Mouse (Mus musculus) liver, embryonic 11.5 days (tissue): ENCODE data around the gene Fndc1. TPM values are rescaled to one million over a fixed set of nuclear protein-coding genes. Genes with fewer than 3 reads are reported as not detected.

Experiments used
- ATAC-seq: fragments of 200-750 bp; cut with Nextera tagmentation; replicated peaks from 2 replicates; pipeline ENCODE4 v1.8.0; 2017; ENCODE audit warnings: moderate number of reproducible peaks, mild to moderate bottlenecking, moderate TSS enrichment, moderate library complexity; ENCODE audit not compliant: low FRiP score
- DNase-seq: peaks from one replicate; pipeline ENCODE4 v3.0.0-alpha.2; 2017; ENCODE audit warnings: low spot score
- H3K27ac ChIP-seq: fragments of 300-500 bp; sonication (generic); 2 replicates; pipeline ENCODE4 v1.5.1; 2014; ENCODE audit warnings: mild to moderate bottlenecking, low read depth, low read length, control low read depth
- H3K27me3 ChIP-seq: fragments of 300-500 bp; sonication (generic); replicated peaks from 2 replicates; pipeline ENCODE4 v1.6.1; 2014; ENCODE audit warnings: low read length, mixed read lengths; ENCODE audit not compliant: control insufficient read depth, insufficient read depth
- H3K36me3 ChIP-seq: fragments of 300-500 bp; sonication (generic); 2 replicates; pipeline ENCODE4 v1.6.1; 2014; ENCODE audit warnings: mild to moderate bottlenecking, low read length, moderate library complexity, mixed read lengths; ENCODE audit not compliant: control insufficient read depth, insufficient read depth
- H3K4me1 ChIP-seq: fragments of 300-500 bp; sonication (generic); replicated peaks from 2 replicates; pipeline ENCODE4 v1.6.1; 2014; ENCODE audit warnings: low read length, mixed read lengths; ENCODE audit not compliant: control insufficient read depth, insufficient read depth
- H3K4me2 ChIP-seq: fragments of 300-500 bp; sonication (generic); 2 replicates; pipeline ENCODE4 v1.6.1; 2014; ENCODE audit warnings: mild to moderate bottlenecking, control low read depth, moderate library complexity
- H3K4me3 ChIP-seq: fragments of 300-500 bp; sonication (generic); 2 replicates; pipeline ENCODE4 v1.5.1; 2014; ENCODE audit warnings: low read depth, low read length, control low read depth
- H3K9ac ChIP-seq: fragments of 300-500 bp; sonication (generic); 2 replicates; pipeline ENCODE4 v1.6.1; 2014; ENCODE audit warnings: low read depth, low read length, control low read depth
- H3K9me3 ChIP-seq: fragments of 300-500 bp; sonication (generic); 2 replicates; pipeline ENCODE4 v1.6.1; 2016; ENCODE audit warnings: low read length, inconsistent platforms, mixed read lengths; ENCODE audit not compliant: control insufficient read depth
- WGBS: fragments of 180-500 bp; shearing (Covaris S2); extraction: QIAGEN DNeasy Blood & Tissue Kit; methylation state at CpG from one replicate; pipeline ENCODE4 v1.1.7; 2014; 5-methylcytosine and 5-hydroxymethylcytosine counted together
- polyA plus RNA-seq: library from polyadenylated mRNA; unstranded; fragments of >200 nt; fragmentation: Nextera tagmentation; extraction: Ambion mirVana; gene quantifications from 2 replicates; pipeline ENCODE4 v1.2.1, GENCODE M21; 2014

Gene Fndc1
- polyA plus RNA-seq, 1 experiment from 2014 or later, result 0.55 TPM

DNA sequence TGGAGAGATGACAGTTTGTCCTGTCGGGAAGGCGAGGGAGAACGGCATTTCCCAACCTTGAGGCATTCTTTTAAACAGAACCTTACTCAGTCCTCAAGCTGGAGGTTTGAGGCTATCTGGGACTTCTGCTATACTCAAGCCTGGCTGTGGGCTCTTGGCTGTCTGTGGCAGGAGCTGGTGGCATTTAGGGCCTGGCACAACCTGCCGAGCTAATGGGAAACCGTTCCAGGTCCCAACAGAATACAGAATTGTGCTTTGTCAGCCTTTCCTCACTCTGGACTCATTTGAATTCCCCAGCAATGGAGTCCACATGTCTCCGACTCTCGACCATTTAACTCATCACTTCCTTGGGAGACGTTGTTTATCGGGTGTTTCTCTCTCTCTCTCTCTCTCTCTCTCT is 24.6 kb downstream of the Fndc1 start:
- no peak for ATAC-seq
- Histone ChIP-seq H3K36me3 (no peaks in the 10 kb centered on the region), H3K4me2 (no peak overlapping the region), H3K27me3 (no peaks in the 10 kb centered on the region), H3K4me3 (no peak overlapping the region), H3K9ac (no peak overlapping the region), H3K9me3 (no peaks in the 10 kb centered on the region), H3K4me1 (no peaks in the 10 kb centered on the region), H3K27ac (no peak overlapping the region)
- DNase-seq, result no peak
- WGBS, result 83% methylated on average over 9 of the region's 9 CpGs

DNA sequence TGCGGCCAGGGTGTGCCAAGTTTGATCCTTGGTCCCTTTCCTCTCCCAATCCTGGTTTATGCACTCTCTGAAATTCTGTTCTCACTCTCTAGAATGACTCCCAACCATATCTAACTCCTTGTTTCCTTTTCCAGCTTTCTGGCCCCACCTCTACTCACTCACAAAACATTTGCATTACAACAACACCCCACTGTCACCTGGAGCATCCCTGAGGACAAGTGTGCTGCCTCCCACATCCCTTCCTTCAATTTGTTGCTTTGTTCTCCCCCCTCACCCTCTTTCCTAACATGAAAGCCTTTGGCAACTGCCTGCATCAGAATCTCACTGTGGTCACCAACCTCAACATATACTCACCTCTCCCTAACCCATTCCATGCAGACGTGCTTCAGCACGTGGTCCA is 27.2 kb downstream of the Fndc1 start:
- Histone ChIP-seq H3K9ac (no peak overlapping the region), H3K36me3 (no peaks in the 10 kb centered on the region), H3K27me3 (no peaks in the 10 kb centered on the region), H3K4me2 (no peak overlapping the region), H3K9me3 (no peaks in the 10 kb centered on the region), H3K4me1 (no peaks in the 10 kb centered on the region), H3K4me3 (no peak overlapping the region), H3K27ac (no peak overlapping the region)
- ATAC-seq (no peak), DNase-seq (no peak)
- WGBS, result 50% methylated on average over 3 of the region's 3 CpGs

DNA sequence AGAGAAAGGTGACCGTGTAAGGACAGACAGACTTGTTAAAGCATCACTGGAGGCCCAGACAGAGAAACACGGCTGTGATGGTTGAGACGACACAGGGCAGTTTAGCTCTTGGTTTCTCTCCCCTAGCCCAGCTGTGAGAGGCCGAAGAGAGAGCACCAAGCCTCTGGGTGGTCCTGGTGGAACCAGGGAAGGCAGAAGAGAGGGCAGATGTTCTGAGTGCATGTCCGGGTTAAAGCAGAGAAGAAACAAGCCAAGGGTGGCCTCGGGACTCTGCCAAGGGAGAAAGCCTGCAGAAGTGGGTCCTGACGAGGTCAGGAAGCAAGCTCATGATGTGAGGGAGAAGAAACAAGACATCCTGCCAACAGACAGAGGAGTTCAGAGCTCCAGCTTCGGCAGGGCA is 31.5 kb downstream of the Fndc1 start:
- DNase-seq (no peak), ATAC-seq (no peak)
- Histone ChIP-seq H3K4me3 (no peak overlapping the region), H3K27ac (no peak overlapping the region), H3K4me1 (no peaks in the 10 kb centered on the region), H3K36me3 (no peaks in the 10 kb centered on the region), H3K9me3 (no peaks in the 10 kb centered on the region), H3K4me2 (no peak overlapping the region), H3K27me3 (no peaks in the 10 kb centered on the region), H3K9ac (no peak overlapping the region)
- 66% methylated on average over 8 of the region's 8 CpGs for WGBS

DNA sequence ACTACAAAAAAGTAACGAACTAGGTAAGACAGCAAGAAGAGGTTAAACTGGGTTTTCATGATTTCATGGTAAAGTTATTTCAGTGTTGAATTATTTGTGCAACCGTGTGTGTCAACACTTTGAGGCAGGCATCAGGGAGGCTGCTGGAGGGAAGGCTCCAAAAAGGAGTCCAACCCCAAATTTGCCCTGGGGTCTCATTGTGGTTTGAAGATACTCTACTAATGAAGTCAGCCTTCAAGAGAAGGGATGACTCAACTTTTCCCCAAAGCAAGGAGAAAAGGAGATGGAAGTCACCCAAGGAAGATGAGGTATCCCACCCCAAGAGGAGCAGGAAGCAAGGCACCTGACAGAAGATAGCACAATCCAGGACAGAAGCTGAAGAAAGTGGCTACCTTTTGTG is 31.9 kb downstream of the Fndc1 start:
- no peaks in the 10 kb centered on the region for H3K9me3 ChIP-seq
- no peaks in the 10 kb centered on the region for H3K4me1 ChIP-seq
- no peak overlapping the region for H3K4me2 ChIP-seq
- H3K27ac ChIP-seq, result no peak overlapping the region
- ATAC-seq (no peak), DNase-seq (no peak)
- H3K9ac ChIP-seq, result no peak overlapping the region
- H3K27me3 ChIP-seq, result no peaks in the 10 kb centered on the region
- no peak overlapping the region for H3K4me3 ChIP-seq
- H3K36me3 ChIP-seq, result no peaks in the 10 kb centered on the region
- WGBS, result 63% methylated on average over 2 of the region's 2 CpGs

DNA sequence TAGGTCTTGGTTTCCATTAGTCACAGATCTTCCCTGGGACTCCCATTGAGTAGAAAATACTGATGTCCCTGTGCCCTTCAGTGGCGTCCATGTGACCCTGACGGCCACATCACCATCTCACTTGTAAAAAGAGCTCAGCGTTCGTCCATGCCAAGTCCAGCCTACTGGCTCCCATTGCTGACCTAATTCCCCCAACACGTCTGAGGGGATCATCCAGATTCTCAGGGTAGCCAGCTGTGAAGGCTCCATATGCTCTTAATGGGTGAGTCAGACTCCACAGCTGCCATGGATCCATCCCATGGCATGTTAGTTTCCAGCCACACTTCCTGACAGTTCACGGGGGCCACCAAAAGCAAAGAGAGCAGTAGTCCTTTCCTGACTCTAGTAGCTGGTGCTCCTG is 33.0 kb downstream of the Fndc1 start:
- H3K27ac ChIP-seq, result no peak overlapping the region
- no peak overlapping the region for H3K9ac ChIP-seq
- WGBS, result 73% methylated on average over 6 of the region's 6 CpGs
- H3K4me2 ChIP-seq, result no peak overlapping the region
- H3K36me3 ChIP-seq, result no peaks in the 10 kb centered on the region
- H3K27me3 ChIP-seq, result no peaks in the 10 kb centered on the region
- H3K4me1 ChIP-seq, result no peaks in the 10 kb centered on the region
- no peaks in the 10 kb centered on the region for H3K9me3 ChIP-seq
- DNase-seq (no peak), ATAC-seq (no peak)
- no peak overlapping the region for H3K4me3 ChIP-seq

DNA sequence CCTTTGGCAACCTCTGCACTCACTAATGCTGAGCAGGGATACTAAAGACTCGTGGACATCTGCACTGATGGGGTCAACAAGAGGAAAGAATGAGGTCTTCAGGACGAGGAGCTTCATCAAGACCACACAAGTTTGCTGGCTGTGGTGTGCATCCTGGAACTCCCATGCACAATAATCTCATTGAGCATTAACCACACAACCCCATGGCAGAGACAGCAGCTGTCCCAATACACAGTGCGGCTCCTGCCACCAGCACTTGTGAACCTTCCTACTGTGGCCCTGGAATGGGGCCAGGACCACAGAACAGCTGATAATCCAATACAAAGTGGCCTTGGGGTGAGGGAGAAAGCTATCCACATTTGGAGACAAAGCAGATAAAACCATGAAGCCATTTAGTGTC is 36.6 kb downstream of the Fndc1 start:
- WGBS, result 59% methylated on average over 3 of the region's 3 CpGs
- Histone ChIP-seq H3K27ac (no peak overlapping the region), H3K9me3 (no peaks in the 10 kb centered on the region), H3K4me3 (no peak overlapping the region), H3K4me2 (no peak overlapping the region), H3K36me3 (no peaks in the 10 kb centered on the region), H3K4me1 (no peaks in the 10 kb centered on the region), H3K9ac (no peak overlapping the region), H3K27me3 (no peaks in the 10 kb centered on the region)
- ATAC-seq (no peak), DNase-seq (no peak)

DNA sequence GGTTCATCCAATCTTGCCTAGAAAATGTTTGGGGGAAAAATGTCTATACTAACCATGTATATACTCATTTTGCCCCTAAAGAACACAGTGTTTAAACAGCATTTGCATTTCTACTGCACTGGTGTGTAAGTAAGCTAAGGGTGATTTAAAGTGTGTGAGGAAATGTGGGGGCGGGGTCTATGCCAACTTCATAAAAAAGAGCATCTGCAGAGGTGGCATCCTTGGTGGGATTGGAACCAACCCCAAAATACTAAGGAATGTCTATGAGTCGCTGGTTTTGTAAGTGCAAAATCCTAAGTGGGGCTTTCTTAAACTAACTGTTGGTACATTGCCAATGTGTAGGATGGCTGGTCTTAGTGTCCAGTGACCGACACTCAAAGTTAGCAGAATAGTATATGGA is 53.0 kb downstream of the Fndc1 start:
- no peak for DNase-seq
- no peaks in the 10 kb centered on the region for H3K36me3 ChIP-seq
- H3K27ac ChIP-seq, result no peak overlapping the region
- H3K9me3 ChIP-seq, result no peaks in the 10 kb centered on the region
- no peak for ATAC-seq
- H3K4me1 ChIP-seq, result no peaks in the 10 kb centered on the region
- H3K4me2 ChIP-seq, result no peak overlapping the region
- no peak overlapping the region for H3K9ac ChIP-seq
- H3K4me3 ChIP-seq, result no peak overlapping the region
- H3K27me3 ChIP-seq, result no peaks in the 10 kb centered on the region
- WGBS, result 76% methylated on average over 3 of the region's 3 CpGs

DNA sequence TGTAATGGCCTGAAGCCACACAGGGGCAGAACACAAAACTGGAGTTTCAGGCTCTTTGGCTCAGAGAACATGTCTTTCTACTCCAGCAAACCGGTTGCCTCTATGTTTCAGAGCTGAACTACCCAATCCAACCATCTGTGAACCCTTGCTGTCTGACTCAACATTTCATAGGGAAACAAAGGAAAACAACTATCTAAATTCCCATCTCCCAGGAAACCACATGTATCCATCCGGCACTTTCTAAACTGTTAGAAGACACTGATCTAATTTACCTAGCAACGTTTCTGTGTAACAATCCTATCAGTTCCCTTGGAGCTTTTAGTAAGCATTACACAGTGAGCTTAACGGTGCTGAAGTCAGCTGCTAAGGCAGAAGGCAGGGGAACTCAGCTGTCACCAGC is 67.3 kb downstream of the Fndc1 start:
- 71% methylated on average over 4 of the region's 4 CpGs for WGBS

DNA sequence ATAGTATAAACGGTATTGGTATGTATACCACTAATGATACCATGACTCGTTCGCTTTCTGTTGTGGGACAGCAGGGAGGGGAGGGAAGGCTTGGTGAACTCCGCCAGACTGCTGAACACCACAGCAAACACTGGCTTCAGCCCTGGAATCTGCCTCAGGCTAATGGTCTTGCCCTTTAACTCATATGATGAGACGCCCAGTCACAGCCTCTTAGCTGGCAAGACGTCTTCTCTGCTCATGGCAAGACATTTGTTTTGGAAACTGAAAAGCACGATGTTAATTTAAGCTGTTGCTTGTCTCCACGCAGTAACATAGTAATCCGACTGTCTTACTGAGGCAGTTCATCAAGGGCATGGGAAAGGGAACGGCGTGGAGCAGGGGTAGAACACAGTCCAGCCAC is 72.1 kb downstream of the Fndc1 start:
- Histone ChIP-seq H3K27me3 (no peaks in the 10 kb centered on the region), H3K36me3 (no peaks in the 10 kb centered on the region), H3K4me3 (no peak overlapping the region), H3K4me1 (no peaks in the 10 kb centered on the region), H3K4me2 (no peak overlapping the region), H3K9me3 (no peaks in the 10 kb centered on the region), H3K27ac (no peak overlapping the region), H3K9ac (no peak overlapping the region)
- WGBS, result 86% methylated on average over 11 of the region's 11 CpGs
- no peak for DNase-seq
- no peak for ATAC-seq

More for the DNA sequence above, 67.3 kb downstream of the Fndc1 start:
- no peaks in the 10 kb centered on the region for H3K9me3 ChIP-seq
- no peak overlapping the region for H3K9ac ChIP-seq
- H3K27me3 ChIP-seq, result no peaks in the 10 kb centered on the region
- DNase-seq (no peak), ATAC-seq (no peak)
- no peak overlapping the region for H3K27ac ChIP-seq
- no peak overlapping the region for H3K4me2 ChIP-seq
- H3K4me1 ChIP-seq, result no peaks in the 10 kb centered on the region
- no peak overlapping the region for H3K4me3 ChIP-seq
- H3K36me3 ChIP-seq, result no peaks in the 10 kb centered on the region
